Mouse (Mus musculus) hindbrain, embryonic 11.5 days (tissue): ENCODE measurements around the gene Phf10. TPM values are rescaled to one million over a fixed set of nuclear protein-coding genes. Genes with fewer than 3 reads are reported as not detected.
A peak's percentile ranks its signal among the peaks of the same experiment; 100 is the strongest.

Source experiments
- ATAC-seq: fragments of 200-750 bp; cut with Nextera tagmentation; 2 replicates; pipeline ENCODE4 v1.8.0; 2017; ENCODE audit warnings: mild to moderate bottlenecking, moderate TSS enrichment, moderate library complexity; ENCODE audit not compliant: low FRiP score
- DNase-seq: peaks from one replicate; pipeline ENCODE4 v3.0.0-alpha.2; 2015; ENCODE audit warnings: low spot score
- H3K27ac ChIP-seq: fragments of 300-500 bp; sonication (generic); 2 replicates; pipeline ENCODE4 v1.5.1; 2014; ENCODE audit warnings: mild to moderate bottlenecking, low read depth, low read length
- H3K27me3 ChIP-seq: fragments of 300-500 bp; sonication (generic); 2 replicates; pipeline ENCODE4 v1.6.1; 2014; ENCODE audit warnings: mild to moderate bottlenecking, low read length, moderate library complexity, mixed read lengths; ENCODE audit not compliant: control insufficient read depth, insufficient read depth
- H3K36me3 ChIP-seq: fragments of 300-500 bp; sonication (generic); 2 replicates; pipeline ENCODE4 v1.6.1; 2014; ENCODE audit warnings: mild to moderate bottlenecking, low read length, moderate library complexity, mixed read lengths; ENCODE audit not compliant: control insufficient read depth, insufficient read depth
- H3K4me1 ChIP-seq: fragments of 300-500 bp; sonication (generic); replicated peaks from 2 replicates; pipeline ENCODE4 v1.6.1; 2014; ENCODE audit warnings: low read length, mixed read lengths; ENCODE audit not compliant: control insufficient read depth, insufficient read depth
- H3K4me2 ChIP-seq: fragments of 300-500 bp; sonication (generic); replicated peaks from 2 replicates; pipeline ENCODE4 v1.6.1; 2014; ENCODE audit warnings: mild to moderate bottlenecking, low read depth, low read length
- H3K4me3 ChIP-seq: fragments of 300-500 bp; sonication (generic); 2 replicates; pipeline ENCODE4 v1.5.1; 2014; ENCODE audit warnings: low read depth, low read length
- H3K9ac ChIP-seq: fragments of 300-500 bp; sonication (generic); 2 replicates; pipeline ENCODE4 v1.6.1; 2014; ENCODE audit warnings: low read depth, low read length
- H3K9me3 ChIP-seq: fragments of 300-500 bp; sonication (generic); 2 replicates; pipeline ENCODE4 v1.6.1; 2016; ENCODE audit warnings: low read length; ENCODE audit not compliant: control insufficient read depth
- WGBS: fragments of 180-500 bp; shearing (Covaris S2); extraction: QIAGEN DNeasy Blood & Tissue Kit; methylation state at CpG from one replicate; pipeline ENCODE4 v1.1.7; 2014; 5-methylcytosine and 5-hydroxymethylcytosine counted together
- polyA plus RNA-seq: library from polyadenylated mRNA; unstranded; fragments of >200 nt; fragmentation: Nextera tagmentation; extraction: Ambion mirVana; gene quantifications from 2 replicates; pipeline ENCODE4 v1.2.1, GENCODE M21; 2014

Phf10 gene
- polyA plus RNA-seq, 1 experiment from 2014 or later, result 39.2 TPM

- Histone ChIP-seq H3K4me1 (no peaks in the 10 kb centered on the region), H3K9me3 (no peaks in the 10 kb centered on the region), H3K27ac (no peak overlapping the region), H3K4me2 (no peak overlapping the region), H3K36me3 (no peaks in the 10 kb centered on the region), H3K4me3 (no peak overlapping the region), H3K9ac (no peak overlapping the region), H3K27me3 (no peaks in the 10 kb centered on the region)
- no peak for ATAC-seq
- 92% methylated on average over 7 of the region's 7 CpGs for WGBS
- no peak for DNase-seq
Observed at GRCm38 (mm10) chr17:14930697-14931096, 30.4 kb downstream of the Phf10 start.

GRCm38 (mm10) chr17:14928631-14929030 is 32.4 kb downstream of the Phf10 start:
- H3K9me3 ChIP-seq, result no peaks in the 10 kb centered on the region
- no peak overlapping the region for H3K4me3 ChIP-seq
- DNase-seq, result no peak
- no peaks in the 10 kb centered on the region for H3K4me1 ChIP-seq
- no peaks in the 10 kb centered on the region for H3K36me3 ChIP-seq
- WGBS, result 84% methylated on average over 5 of the region's 5 CpGs
- H3K9ac ChIP-seq, result no peak overlapping the region
- H3K4me2 ChIP-seq, result no peak overlapping the region
- no peak overlapping the region for H3K27ac ChIP-seq
- no peaks in the 10 kb centered on the region for H3K27me3 ChIP-seq
- no peak for ATAC-seq

- 80% methylated on average over 8 of the region's 8 CpGs for WGBS
- no peaks in the 10 kb centered on the region for H3K9me3 ChIP-seq
- no peaks in the 10 kb centered on the region for H3K27me3 ChIP-seq
- H3K27ac ChIP-seq, result no peak overlapping the region
- H3K4me3 ChIP-seq, result no peak overlapping the region
- H3K4me1 ChIP-seq, result no peaks in the 10 kb centered on the region
- no peaks in the 10 kb centered on the region for H3K36me3 ChIP-seq
- no peak overlapping the region for H3K4me2 ChIP-seq
- DNase-seq (no peak), ATAC-seq (no peak)
- H3K9ac ChIP-seq, result no peak overlapping the region
Observed at GRCm38 (mm10) chr17:14927644-14928218, 33.3 kb downstream of the Phf10 start.

- no peak overlapping the region for H3K27ac ChIP-seq
- H3K9me3 ChIP-seq, result no peaks in the 10 kb centered on the region
- no peaks in the 10 kb centered on the region for H3K36me3 ChIP-seq
- H3K27me3 ChIP-seq, result no peaks in the 10 kb centered on the region
- no peak overlapping the region for H3K9ac ChIP-seq
- ATAC-seq (no peak), DNase-seq (no peak)
- H3K4me2 ChIP-seq, result no peak overlapping the region
- 74% methylated on average over 6 of the region's 6 CpGs for WGBS
- no peaks in the 10 kb centered on the region for H3K4me1 ChIP-seq
- H3K4me3 ChIP-seq, result no peak overlapping the region
Observed at GRCm38 (mm10) chr17:14921582-14921981, 39.5 kb downstream of the Phf10 start.

- 92% methylated on average over 8 of the region's 8 CpGs for WGBS
- Histone ChIP-seq H3K36me3 (no peaks in the 10 kb centered on the region), H3K9me3 (no peaks in the 10 kb centered on the region), H3K4me3 (no peak overlapping the region), H3K4me2 (no peak overlapping the region), H3K4me1 (no peaks in the 10 kb centered on the region), H3K27me3 (no peaks in the 10 kb centered on the region), H3K9ac (no peak overlapping the region), H3K27ac (no peak overlapping the region)
- ATAC-seq (no peak), DNase-seq (no peak)
Observed at GRCm38 (mm10) chr17:14917866-14918265, 43.2 kb downstream of the Phf10 start.

- H3K4me2 ChIP-seq, result no peak overlapping the region
- H3K27me3 ChIP-seq, result no peaks in the 10 kb centered on the region
- no peaks in the 10 kb centered on the region for H3K9me3 ChIP-seq
- H3K4me3 ChIP-seq, result no peak overlapping the region
- H3K27ac ChIP-seq, result no peak overlapping the region
- ATAC-seq, result no peak
- no peaks in the 10 kb centered on the region for H3K4me1 ChIP-seq
- no peak for DNase-seq
- no peak overlapping the region for H3K9ac ChIP-seq
- no peaks in the 10 kb centered on the region for H3K36me3 ChIP-seq
- WGBS, result 84% methylated on average over 4 of the region's 4 CpGs
Observed at GRCm38 (mm10) chr17:14914401-14914800, 46.7 kb downstream of the Phf10 start.

- Histone ChIP-seq H3K36me3 (no peaks in the 10 kb centered on the region), H3K27ac (no peak overlapping the region), H3K4me1 (no peaks in the 10 kb centered on the region), H3K9me3 (no peaks in the 10 kb centered on the region), H3K4me2 (no peak overlapping the region), H3K9ac (no peak overlapping the region), H3K4me3 (no peak overlapping the region), H3K27me3 (no peaks in the 10 kb centered on the region)
- ATAC-seq, result no peak
- WGBS, result 85% methylated on average over 8 of the region's 8 CpGs
- DNase-seq, result no peak
Observed at GRCm38 (mm10) chr17:14912981-14913380, 48.1 kb downstream of the Phf10 start.

GRCm38 (mm10) chr17:14912420-14912819 is 48.7 kb downstream of the Phf10 start:
- Histone ChIP-seq H3K4me1 (no peaks in the 10 kb centered on the region), H3K27me3 (no peaks in the 10 kb centered on the region), H3K27ac (no peak overlapping the region), H3K4me2 (no peak overlapping the region), H3K9ac (no peak overlapping the region), H3K4me3 (no peak overlapping the region), H3K36me3 (no peaks in the 10 kb centered on the region), H3K9me3 (no peaks in the 10 kb centered on the region)
- 54% methylated on average over 6 of the region's 6 CpGs for WGBS
- DNase-seq, result peak; percentile 31
- ATAC-seq, result no peak

- H3K9ac ChIP-seq, result no peak overlapping the region
- no peaks in the 10 kb centered on the region for H3K36me3 ChIP-seq
- no peak for DNase-seq
- 92% methylated on average over 5 of the region's 5 CpGs for WGBS
- no peaks in the 10 kb centered on the region for H3K4me1 ChIP-seq
- H3K27me3 ChIP-seq, result no peaks in the 10 kb centered on the region
- H3K4me2 ChIP-seq, result no peak overlapping the region
- H3K27ac ChIP-seq, result no peak overlapping the region
- no peak for ATAC-seq
- no peaks in the 10 kb centered on the region for H3K9me3 ChIP-seq
- no peak overlapping the region for H3K4me3 ChIP-seq
Observed at GRCm38 (mm10) chr17:14910771-14911170, 50.3 kb downstream of the Phf10 start.
